Mouse (Mus musculus) small intestine, adult 2 months (tissue): ENCODE measurements around the gene Fgfr1op.

ENCODE experiments used
- CTCF ChIP-seq: fragments of 200-500 bp; IDR thresholded peaks from 2 replicates; pipeline ENCODE4 v1.5.1; 2012; ENCODE audit warnings: low read depth, mild to moderate bottlenecking, control low read depth, inconsistent platforms, low read length, moderate library complexity, mixed read lengths; ENCODE audit not compliant: insufficient replicate concordance, insufficient read length; ENCODE audit errors: extremely low read depth
- POLR2A ChIP-seq: fragments of 200-500 bp; IDR thresholded peaks from 2 replicates; pipeline ENCODE4 v1.6.1; 2012; ENCODE audit warnings: low read depth, mild to moderate bottlenecking, control low read depth, inconsistent platforms, low read length, moderate library complexity

GRCm38 (mm10) chr17:8228622-8229021 lies 63.3 kb downstream of the Fgfr1op start:
- TF ChIP-seq POLR2A: no peak
- TF ChIP-seq CTCF: no peak
